Mouse (Mus musculus) heart, postnatal 25 days (tissue): ENCODE measurements around the gene Tlcd1. TPM values are rescaled to one million over a fixed set of nuclear protein-coding genes. Genes with fewer than 3 reads are reported as not detected.
A peak's percentile ranks its signal among the peaks of the same experiment; 100 is the strongest.
"Not testable (repeated sequence)": the region's sequence is repeated elsewhere in the genome, so short reads cannot be mapped to it uniquely, and the experiment has no call there.

Experiments
- DNase-seq: peaks from one replicate; pipeline ENCODE4 v3.0.0; 2022; ENCODE audit warnings: low spot score
- intact Hi-C: fragments of 180-260 bp; cut with DNase I; formaldehyde crosslinking; loops from one replicate; pipeline ENCODE4 v1.15.1; 2025
- total RNA-seq, 2 experiments: library from RNA; stranded (reverse); gene quantifications; 2 replicates each; pipeline ENCODE4 v1.2.3; 2021

The Tlcd1 gene
- total RNA-seq, 2 experiments from 2014 or later = 5.5 to 7.2 TPM

- DNase-seq = no peak
- intact Hi-C loops = no loop called here
Measured at GRCm38 (mm10) chr11:78174506-78174905, 2.0 kb upstream of the Tlcd1 start.

GRCm38 (mm10) chr11:78175771-78176401, 625 bp upstream of the Tlcd1 start:
- no peak for DNase-seq
- intact Hi-C loops = loop anchor here (2.0 kb wide), 1 partner anchor 115 kb away; no protein-coding TSS in a partner anchor

- no peak for DNase-seq
- intact Hi-C loops = loop anchor here (2.0 kb wide), 1 partner anchor 116 kb away; no protein-coding TSS in a partner anchor
Measured at GRCm38 (mm10) chr11:78176905-78177331, 407 bp downstream of the Tlcd1 start.

GRCm38 (mm10) chr11:78177437-78177836, 926 bp downstream of the Tlcd1 start:
- intact Hi-C loops = loop anchor here (2.0 kb wide), 1 partner anchor 117 kb away; no protein-coding TSS in a partner anchor
- no peak for DNase-seq

GRCm38 (mm10) chr11:78177903-78178858, 1.7 kb downstream of the Tlcd1 start:
- DNase-seq = peak; percentile 94
- intact Hi-C loops = loop anchor here (1.0 to 2.0 kb wide), 3 partner anchors 19 to 159 kb away; no protein-coding TSS in a partner anchor

- DNase-seq = no peak
- intact Hi-C loops = loop anchor here (1.0 to 2.0 kb wide), 2 partner anchors 20 to 160 kb away; no protein-coding TSS in a partner anchor
Measured at GRCm38 (mm10) chr11:78178859-78179437, 2.4 kb downstream of the Tlcd1 start.

- no peak for DNase-seq
- intact Hi-C loops = loop anchor here (2.0 kb wide), 1 partner anchor 161 kb away; no protein-coding TSS in a partner anchor
Measured at GRCm38 (mm10) chr11:78179438-78179999, 3.0 kb downstream of the Tlcd1 start.

GRCm38 (mm10) chr11:78180081-78180761, 3.7 kb downstream of the Tlcd1 start:
- no peak for DNase-seq
- intact Hi-C loops = loop anchor here (10.0 kb wide), 1 partner anchor 355 kb away; no protein-coding TSS in a partner anchor

- no peak for DNase-seq
- intact Hi-C loops = loop anchor here (10.0 kb wide), 1 partner anchor 357 kb away; no protein-coding TSS in a partner anchor
Measured at GRCm38 (mm10) chr11:78181830-78182357, 5.4 kb downstream of the Tlcd1 start.

- no peak for DNase-seq
- intact Hi-C loops = loop anchor here (10.0 kb wide), 1 partner anchor 358 kb away; no protein-coding TSS in a partner anchor
Measured at GRCm38 (mm10) chr11:78182450-78182849, 5.9 kb downstream of the Tlcd1 start.

GRCm38 (mm10) chr11:78182961-78183844, 6.7 kb downstream of the Tlcd1 start, which contains the start of gene Rpl23a:
Rpl23a (minus strand) TSS chr11:78183584.
- intact Hi-C loops = loop anchor here (10.0 kb wide), 1 partner anchor 358 kb away; no protein-coding TSS in a partner anchor
- peak; percentile 70 for DNase-seq

- intact Hi-C loops = loop anchor here (10.0 kb wide), 1 partner anchor 359 kb away; no protein-coding TSS in a partner anchor
- no peak for DNase-seq
Measured at GRCm38 (mm10) chr11:78183884-78184514, 7.5 kb downstream of the Tlcd1 start.

- DNase-seq = not testable (repeated sequence)
- intact Hi-C loops = loop anchor here (10.0 kb wide), 1 partner anchor 360 kb away; no protein-coding TSS in a partner anchor
Measured at GRCm38 (mm10) chr11:78184702-78185101, 8.2 kb downstream of the Tlcd1 start.

- intact Hi-C loops = loop anchor here (10.0 kb wide), 1 partner anchor 364 kb away; no protein-coding TSS in a partner anchor
- DNase-seq = peak; percentile 58
Measured at GRCm38 (mm10) chr11:78188331-78189233, 12.1 kb downstream of the Tlcd1 start, which contains the start of gene Rab34. Rab34 (plus strand) TSS chr11:78188430.

- DNase-seq = peak; percentile 43
Measured at GRCm38 (mm10) chr11:78189234-78190040, 12.9 kb downstream of the Tlcd1 start.

More at GRCm38 (mm10) chr11:78189234-78190040, 12.9 kb downstream of the Tlcd1 start:
- intact Hi-C loops = loop anchor here (10.0 kb wide), 1 partner anchor 365 kb away; no protein-coding TSS in a partner anchor
